Comparison of ENCODE assay signal across 7 mouse cellular contexts in genomic region chr14:58075433-58076029, GRCm38 (mm10). TPM values are rescaled to one million over a fixed set of nuclear protein-coding genes. Genes with fewer than 3 reads are reported as not detected.
DNase-seq lines count a peak whose midpoint lies in the region; ATAC-seq and TF ChIP-seq lines count a peak whose summit lies in the region.

No protein-coding gene starts in this region.

- no peak for TF ChIP-seq CTCF in E14TG2a.4 (conservative IDR thresholded peaks at IDR 0.05; ENCODE audit: low read length)
- no peak; the same call in none of the 2 replicates for TF ChIP-seq CTCF in left cerebral cortex, adult 2 months (IDR thresholded peaks at IDR 0.05)

- H3K27me3 ChIP-seq in E14TG2a.4 (ENCODE audit: insufficient read depth, low read length): peaks cover 92% of the 10 kb centered on the region
- H3K27me3 ChIP-seq in embryonic facial prominence, embryonic 10.5 days (replicated peaks; ENCODE audit: low read depth, poor library complexity, severe bottlenecking): peaks cover 94% of the 10 kb centered on the region
- peaks cover 9% of the 10 kb centered on the region for H3K27me3 ChIP-seq in midbrain, embryonic 16.5 days (ENCODE audit: control insufficient read depth, insufficient read depth, low read depth, low read length)

- H3K9ac ChIP-seq in midbrain, embryonic 16.5 days (ENCODE audit: low read depth, low read length): peak overlapping the region; percentile 58

- H3K4me2 ChIP-seq in midbrain, embryonic 16.5 days (ENCODE audit: low read length): peak overlapping the region; percentile 99

- peaks cover 48% of the 10 kb centered on the region for H3K4me1 ChIP-seq in E14TG2a.4 (replicated peaks; ENCODE audit: low read depth, low read length)
- H3K4me1 ChIP-seq in embryonic facial prominence, embryonic 10.5 days: peaks cover 58% of the 10 kb centered on the region
- peaks cover 34% of the 10 kb centered on the region for H3K4me1 ChIP-seq in midbrain, embryonic 16.5 days (ENCODE audit: control insufficient read depth, insufficient read depth, low read length)

- H3K4me3 ChIP-seq in E14TG2a.4 (replicated peaks; ENCODE audit: low read length): peak overlapping the region; percentile 81
- peak overlapping the region; percentile 71 for H3K4me3 ChIP-seq in embryonic facial prominence, embryonic 10.5 days
- peak overlapping the region; percentile 68 for H3K4me3 ChIP-seq in left cerebral cortex, adult 2 months
- H3K4me3 ChIP-seq in midbrain, embryonic 16.5 days (ENCODE audit: low read depth, low read length): peak overlapping the region; percentile 85

- peak; percentile 23 for ATAC-seq in midbrain, embryonic 16.5 days

- intact Hi-C loops in heart, postnatal 36 days (cut with DNase I): no loop called here
- intact Hi-C loops in left cerebral cortex, adult 2 months (cut with DNase I): loop anchor here (1.0 to 10.0 kb wide), 2 partner anchors 128 to 281 kb away; partner anchors contain the start of gene Sap18

- under 1% methylated on average over 31 of the region's 31 CpGs for WGBS in embryonic facial prominence, embryonic 10.5 days
- under 1% methylated on average over 31 of the region's 31 CpGs for WGBS in midbrain, embryonic 16.5 days

- peak; percentile 45 to 47 for DNase-seq in adrenal gland, adult 18-20 months (ENCODE audit: low spot score in 2 of 2)
- peak; percentile 67 for DNase-seq in embryonic facial prominence, embryonic 10.5 days (ENCODE audit: low spot score)
- peak; percentile 17 to 30 for DNase-seq in heart, postnatal 36 days
- DNase-seq in left cerebral cortex, adult 2 months (ENCODE audit: extremely low spot score in 1 of 2, low spot score in 2 of 2): peak; percentile 32 to 44
- DNase-seq in c-Kit-positive CD71-positive TER-119-positive erythroid progenitor cells, embryonic 14.5 days (ENCODE audit: low spot score): no peak

- no peaks in the 10 kb centered on the region for H3K36me3 ChIP-seq in E14TG2a.4 (ENCODE audit: insufficient read depth, low read length)
- no peaks in the 10 kb centered on the region for H3K36me3 ChIP-seq in embryonic facial prominence, embryonic 10.5 days (replicated peaks)
- no peaks in the 10 kb centered on the region for H3K36me3 ChIP-seq in midbrain, embryonic 16.5 days (ENCODE audit: control insufficient read depth, insufficient read depth, low read length)

- H3K27ac ChIP-seq in embryonic facial prominence, embryonic 10.5 days (replicated peaks): peak overlapping the region; percentile 75
- peak overlapping the region; percentile 85 for H3K27ac ChIP-seq in left cerebral cortex, adult 2 months
- peak overlapping the region; percentile 89 for H3K27ac ChIP-seq in midbrain, embryonic 16.5 days (ENCODE audit: low read length)

- no peaks in the 10 kb centered on the region for H3K9me3 ChIP-seq in E14TG2a.4 (ENCODE audit: low read length)
- no peaks in the 10 kb centered on the region for H3K9me3 ChIP-seq in embryonic facial prominence, embryonic 10.5 days
- no peaks in the 10 kb centered on the region for H3K9me3 ChIP-seq in midbrain, embryonic 16.5 days (replicated peaks; ENCODE audit: control insufficient read depth, low read length, poor library complexity, severe bottlenecking)

RNA-seq across cellular contexts. Expression of gene Fgf9, which starts 5.2 kb away (rescaled TPM):
- total RNA-seq in adrenal gland, adult 18-20 months (2021): 10 to 100 TPM in 1 of 2 experiments, 1 to 10 TPM in 1; 9.2 to 22.5 TPM
- polyA plus RNA-seq in embryonic facial prominence, embryonic 10.5 days (2016; fragmentation: Nextera tagmentation; extraction: Ambion mirVana): 5.7 and 6.5 TPM in 2 replicates
- total RNA-seq in heart, postnatal 36 days (2021): 10 to 100 TPM in 1 of 2 experiments, 1 to 10 TPM in 1; 8.4 to 12.1 TPM
- 10 to 100 TPM; 23.8 to 25.0 TPM for total RNA-seq in left cerebral cortex, adult 2 months (2021)
- 24.4 and 26.1 TPM in 2 replicates for polyA plus RNA-seq in midbrain, embryonic 16.5 days (2015; fragmentation: Nextera tagmentation; extraction: Ambion mirVana)
